Mouse (Mus musculus) NIH3T3 (cell line): ENCODE data around the gene Btg1.

Source experiments
- DNase-seq: peaks from one replicate; pipeline ENCODE4 v3.0.0-alpha.2; 2012; ENCODE audit warnings: low read depth

Btg1 gene

DNA sequence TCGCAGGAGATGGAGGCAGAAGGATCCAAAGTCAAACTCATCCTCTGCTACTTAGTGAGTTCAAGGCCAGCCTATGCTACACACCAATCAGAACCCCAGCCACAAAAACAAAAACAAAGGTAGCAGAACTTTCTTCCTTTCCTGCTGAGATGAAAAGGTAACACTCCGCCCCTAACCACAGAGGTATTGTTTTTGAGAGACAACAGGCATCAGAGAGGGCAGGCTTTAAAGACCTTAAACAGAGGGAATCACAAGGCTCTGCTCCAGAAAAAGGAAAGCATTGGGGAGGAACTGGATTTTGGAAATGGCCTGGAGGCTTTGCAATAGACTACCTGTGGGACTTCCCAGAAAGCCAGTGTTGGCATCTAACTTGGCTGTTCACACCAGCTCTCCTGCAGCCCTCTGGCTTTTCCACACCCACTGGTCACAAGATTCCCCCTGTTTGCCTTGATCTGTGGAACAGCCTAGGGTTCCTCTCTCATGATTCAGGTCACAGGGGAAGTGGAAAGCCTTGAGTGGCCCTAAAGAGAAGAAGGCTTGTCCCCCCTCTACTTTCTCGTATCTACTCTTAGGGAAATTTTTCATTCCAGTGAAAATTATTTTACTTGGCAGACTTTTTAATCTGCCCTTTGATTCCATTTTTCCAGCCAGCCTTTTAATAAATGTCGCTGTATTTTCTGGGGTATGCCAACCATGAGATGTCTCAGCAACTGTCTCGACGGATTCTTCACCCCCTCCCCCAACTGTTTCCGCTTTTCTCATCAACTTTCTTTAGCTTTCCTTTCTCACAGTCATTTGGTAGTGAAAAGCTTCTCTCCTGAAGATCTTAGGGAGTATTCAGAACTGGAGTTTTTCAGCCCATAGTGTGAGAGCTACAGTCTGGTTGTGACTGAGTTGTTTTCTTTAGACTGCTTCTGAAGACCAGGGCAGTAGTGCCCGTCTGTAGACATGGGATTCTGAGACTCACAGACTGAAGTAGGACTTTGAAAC lies 7.2 kb upstream of the Btg1 start:
- DNase-seq = no peak

DNA sequence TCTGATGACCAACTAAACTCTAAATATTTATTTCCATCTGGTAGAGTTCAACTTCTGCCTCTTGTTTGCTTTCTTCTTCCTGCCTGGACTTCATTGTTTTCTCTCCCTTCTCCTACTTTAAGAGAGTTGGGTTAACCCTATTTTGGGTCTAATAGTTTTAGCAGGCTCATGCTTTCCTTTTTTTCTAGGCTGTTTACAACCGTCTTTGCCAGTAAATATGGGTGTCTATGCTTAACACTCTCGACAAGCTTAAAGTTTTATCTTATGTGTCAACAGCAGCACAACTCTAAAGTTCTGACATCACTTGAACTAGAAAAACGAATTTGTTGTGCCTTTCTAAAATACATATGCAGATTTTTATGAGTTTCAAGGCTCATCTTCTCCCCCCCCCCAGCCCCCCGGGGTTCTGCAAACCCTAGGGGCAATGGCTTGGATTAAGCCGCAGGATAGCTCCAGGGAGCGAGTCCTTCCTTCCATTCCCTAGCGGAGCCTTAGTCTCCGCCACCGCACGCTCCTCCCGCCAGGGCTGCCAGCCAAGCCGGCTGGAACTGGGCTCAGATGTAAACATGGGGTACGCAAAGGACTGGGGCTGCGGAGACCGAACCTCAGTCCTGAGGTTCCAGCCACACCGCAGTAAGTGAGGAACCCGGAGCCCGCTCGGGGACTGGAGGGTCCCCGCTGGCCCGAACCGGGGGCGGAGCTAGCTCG lies 651 bp upstream of the Btg1 start:
- no peak for DNase-seq

DNA sequence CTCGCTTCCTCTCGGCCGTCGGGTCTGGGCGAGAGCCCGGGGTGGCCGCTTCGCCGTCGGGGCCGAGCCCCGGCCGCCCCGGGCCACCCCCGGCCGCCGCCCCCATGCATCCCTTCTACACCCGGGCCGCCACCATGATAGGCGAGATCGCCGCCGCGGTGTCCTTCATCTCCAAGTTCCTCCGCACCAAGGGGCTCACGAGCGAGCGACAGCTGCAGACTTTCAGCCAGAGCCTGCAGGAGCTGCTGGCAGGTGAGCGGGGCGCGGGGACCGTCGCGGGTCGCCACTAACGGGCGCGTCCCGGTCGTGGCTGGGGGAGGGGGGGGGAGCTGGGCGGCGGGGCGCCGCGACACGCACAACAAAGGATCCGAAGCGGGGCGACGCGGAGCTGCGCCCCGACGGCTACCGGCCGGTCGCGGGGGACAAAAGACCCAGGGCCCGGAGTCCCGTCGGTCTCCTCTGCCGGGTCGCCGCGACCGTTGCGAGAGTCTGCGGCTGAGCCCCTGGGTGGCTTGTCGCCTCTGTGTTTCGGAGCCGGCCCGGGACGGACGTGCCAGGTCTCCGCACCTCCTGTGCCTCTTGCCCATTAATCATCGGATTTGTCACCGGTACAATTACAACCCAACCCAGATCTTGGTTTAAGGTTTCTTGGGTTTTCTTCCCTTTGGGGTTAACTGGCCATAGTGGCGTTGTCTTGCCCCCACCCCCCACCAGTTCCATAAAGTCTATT lies 580 bp downstream of the Btg1 start:
- peak; percentile 53 for DNase-seq

DNA sequence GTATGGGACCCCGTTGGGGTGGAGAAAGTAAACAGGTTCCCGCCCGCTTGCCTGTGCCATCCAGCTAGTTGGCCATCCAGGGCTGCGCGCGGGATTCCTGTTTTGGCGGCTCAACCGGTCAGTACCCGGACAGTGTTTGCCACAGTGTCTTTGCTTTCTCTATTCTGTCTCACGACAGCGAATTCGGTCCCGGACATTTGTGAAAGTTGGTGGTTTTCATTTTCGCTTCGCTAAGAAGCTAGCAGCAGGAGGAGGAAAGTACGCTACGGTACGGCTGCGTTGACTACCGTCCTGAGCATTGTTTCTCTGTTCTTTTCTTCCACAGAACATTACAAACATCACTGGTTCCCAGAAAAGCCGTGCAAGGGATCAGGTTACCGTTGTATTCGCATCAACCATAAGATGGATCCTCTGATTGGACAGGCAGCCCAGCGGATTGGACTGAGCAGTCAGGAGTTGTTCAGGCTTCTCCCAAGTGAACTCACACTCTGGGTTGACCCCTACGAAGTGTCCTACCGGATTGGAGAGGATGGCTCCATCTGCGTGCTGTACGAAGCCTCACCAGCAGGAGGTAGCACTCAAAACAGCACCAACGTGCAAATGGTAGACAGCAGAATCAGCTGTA lies 1.3 kb downstream of the Btg1 start:
- DNase-seq = peak; percentile 85

DNA sequence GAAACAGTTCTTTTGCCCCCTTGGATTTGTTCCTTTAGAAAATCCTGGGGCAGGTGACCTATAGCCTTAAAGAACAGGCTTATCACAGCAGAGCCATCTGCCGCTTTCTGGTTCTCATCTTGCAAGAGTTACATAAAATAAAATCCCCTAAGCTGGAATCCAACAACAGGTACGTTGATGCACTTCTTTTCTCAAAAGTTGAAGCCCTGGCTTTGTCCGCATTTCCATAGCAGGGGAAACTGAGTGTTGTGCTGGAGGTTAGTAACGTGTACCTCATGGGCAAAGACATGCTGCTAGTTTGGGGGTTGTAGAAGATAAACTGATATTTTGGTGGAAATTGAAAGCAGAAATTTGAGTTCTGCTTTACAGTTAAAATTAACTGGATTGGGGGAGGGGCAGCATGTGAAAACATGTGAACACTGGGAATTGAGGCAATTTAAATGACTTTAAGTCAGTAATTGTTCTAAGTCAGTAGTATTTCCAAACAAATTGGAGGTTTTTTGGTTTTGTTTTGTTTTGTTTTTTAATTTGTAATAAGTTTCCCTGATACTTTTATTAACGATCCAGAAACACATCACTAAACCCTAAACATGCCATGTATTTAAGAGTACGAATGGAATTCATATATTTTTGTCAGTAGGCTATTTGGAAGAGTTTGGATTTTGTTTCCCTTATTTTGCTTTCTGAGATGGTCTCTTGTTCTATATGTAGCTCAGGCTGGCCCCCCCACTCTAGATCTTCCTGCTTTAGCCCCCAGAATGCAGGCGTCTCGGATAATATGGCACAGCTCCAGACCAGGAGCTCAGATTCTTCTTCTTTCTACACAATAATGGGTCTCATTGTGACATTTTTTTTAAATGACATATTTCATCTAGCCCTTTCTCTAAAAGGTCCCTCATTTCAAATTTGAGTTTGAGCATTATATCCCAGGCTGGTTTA lies 3.4 kb downstream of the Btg1 start:
- peak; percentile 67 for DNase-seq

DNA sequence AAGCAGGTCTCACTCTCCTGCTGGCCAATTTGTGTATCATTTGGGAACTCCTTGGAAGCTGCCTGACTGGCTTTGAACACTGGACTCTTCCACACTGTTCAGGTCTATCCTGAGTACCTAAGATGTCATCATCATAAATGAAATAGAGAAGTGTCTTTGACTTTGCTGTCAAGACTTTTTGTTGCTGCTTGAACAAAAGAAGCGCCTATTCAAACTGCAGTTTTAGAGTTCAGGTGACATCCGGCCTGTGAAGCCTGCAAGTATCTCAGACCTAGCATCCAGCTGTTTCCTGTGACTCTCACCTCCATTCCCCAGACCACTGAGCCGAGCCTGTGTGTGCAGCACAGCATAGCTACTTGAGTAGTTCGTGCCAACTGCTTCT lies 4.1 kb downstream of the Btg1 start:
- DNase-seq = peak; percentile 68

DNA sequence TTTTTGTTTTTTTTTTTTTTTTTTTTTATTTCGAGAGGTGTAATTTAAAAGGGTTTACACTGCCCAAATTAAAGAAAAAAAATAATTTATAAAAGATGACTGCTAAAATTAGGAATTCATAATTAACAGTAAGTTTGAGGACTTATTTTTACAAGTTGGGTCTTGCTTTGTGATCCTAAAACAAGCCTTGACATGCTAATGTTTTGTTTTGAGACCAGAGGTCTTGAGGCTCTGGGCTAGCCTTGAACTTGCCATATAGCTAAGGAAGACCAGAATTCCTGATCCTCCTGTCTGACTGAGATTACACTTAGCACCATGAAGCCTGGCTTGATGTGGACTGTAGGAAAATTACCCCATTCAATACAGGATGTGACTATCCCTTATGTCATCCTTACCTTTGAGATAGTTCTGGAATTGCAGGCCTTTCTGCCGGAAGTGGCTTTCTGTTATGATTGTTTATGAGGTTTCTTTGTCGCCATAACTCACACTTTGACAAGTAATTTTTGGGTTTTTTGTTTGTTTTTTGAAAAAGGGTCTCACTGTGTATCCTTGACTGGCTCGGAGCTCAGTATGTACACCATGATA lies 4.6 kb downstream of the Btg1 start:
- DNase-seq = peak; percentile 54

DNA sequence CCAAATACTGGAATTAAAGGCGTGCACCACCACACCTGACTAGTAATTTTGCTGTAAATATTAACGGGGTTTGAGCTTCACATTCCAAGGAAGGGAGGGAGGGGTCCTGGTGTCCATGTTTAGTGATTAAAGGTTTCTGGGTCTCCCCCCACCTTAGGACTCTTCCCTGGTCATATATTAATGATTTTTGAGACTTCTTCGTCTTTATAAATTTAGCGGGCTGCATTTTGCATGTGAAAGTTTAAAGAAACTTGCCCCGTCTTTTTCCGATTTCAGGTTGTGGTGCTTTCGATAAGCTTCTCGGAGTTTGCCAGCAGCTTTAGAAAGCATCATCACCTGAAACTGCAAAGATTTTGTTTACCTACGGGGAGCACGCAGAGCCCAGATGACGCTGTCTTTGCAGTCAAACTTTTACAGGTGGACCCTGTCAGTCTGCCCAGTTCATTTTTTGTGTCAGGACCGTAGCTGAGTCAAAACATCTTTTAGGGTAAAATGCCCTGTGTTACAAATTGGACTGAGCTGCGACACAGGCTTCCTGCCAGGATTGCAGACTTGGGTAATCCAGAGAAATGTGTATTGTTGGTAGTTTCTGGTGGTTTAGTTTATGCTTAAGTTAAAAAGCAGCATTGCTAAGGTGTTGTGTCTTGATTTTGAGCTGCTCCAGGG lies 5.3 kb downstream of the Btg1 start:
- DNase-seq = peak; percentile 71

DNA sequence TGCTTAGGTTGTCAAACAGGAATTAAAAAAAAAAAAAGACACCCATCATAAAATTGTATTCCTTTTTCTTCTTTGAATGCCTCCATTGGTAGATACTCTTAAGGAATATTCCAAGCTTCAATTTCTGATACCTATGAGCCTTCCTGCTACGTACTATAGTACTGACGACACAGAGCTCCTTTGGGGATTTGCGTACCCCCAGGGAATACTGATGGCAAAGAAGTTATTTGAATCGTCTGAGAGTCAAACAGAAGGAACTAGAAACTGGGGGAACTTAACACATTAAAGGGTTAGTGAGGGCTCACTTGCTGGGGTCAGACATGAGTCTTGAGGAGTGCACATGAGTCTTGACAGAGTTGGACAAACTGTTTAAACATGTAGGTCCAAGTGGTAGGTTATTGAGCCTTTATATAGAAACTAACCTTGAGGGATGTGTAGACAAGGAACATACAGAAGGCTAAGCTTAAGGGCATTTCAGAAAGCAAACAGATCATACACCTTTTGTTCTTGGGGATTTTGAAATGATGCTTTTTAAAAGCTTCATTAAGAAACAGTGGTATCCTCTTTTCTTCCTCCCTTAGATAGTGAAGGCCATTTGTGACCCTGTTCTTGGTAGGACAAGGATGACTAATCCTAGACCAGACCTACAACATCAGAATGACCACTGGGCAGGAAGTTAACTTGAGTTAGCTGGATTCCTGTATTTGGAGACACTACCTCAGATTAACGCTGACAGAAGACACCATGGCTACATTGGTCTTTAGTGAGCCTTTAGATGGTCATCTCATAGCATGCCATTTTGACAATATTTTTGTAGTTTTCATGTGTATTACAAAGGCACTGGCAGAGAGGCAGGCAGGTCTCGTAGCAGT lies 6.2 kb downstream of the Btg1 start:
- peak; percentile 48 for DNase-seq

DNA sequence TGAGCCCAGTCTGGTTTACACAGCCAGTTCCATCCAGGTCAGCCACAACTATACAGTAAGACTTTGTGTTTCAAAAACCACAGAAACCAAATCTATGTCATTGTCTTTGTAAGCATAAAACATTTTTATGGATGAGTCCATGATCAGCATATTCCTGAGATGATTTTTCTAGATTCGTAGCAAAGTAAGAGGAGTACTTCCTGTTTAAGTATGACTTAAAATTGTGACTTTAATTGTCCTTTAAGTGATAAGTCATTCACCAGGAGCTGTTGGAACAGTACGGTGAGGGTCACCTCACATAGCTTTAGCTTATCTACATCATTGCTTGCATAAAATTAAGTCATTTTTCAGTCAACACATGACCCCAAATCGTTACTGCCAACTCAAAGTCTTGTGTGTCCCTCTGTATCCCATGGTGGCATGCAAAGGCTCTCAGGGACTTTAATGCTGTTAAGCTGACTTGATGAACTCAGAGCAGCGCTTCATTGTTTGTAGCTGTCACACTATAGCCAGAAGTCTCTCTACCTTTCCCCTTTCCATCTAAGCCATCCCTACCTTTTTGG lies 6.9 kb downstream of the Btg1 start:
- DNase-seq = no peak

DNA sequence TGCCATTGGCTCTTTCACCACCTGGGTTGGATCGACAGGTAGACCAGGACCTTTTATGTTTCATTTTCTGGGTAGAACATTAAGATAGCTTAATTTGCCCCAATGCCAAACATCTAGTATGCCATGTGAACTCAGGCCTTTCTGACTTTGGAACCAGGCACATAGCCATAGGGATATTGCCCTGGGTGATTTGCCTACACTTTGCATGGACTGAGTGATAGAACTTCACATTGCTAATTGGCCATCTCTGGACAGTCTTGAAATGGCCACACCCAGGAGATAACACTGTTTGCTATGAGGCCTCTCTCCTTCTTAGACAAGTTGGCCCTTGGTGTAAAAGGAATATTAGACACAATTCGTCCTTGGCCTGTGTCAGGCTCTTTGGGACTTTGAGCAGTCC lies 7.6 kb downstream of the Btg1 start:
- no peak for DNase-seq

DNA sequence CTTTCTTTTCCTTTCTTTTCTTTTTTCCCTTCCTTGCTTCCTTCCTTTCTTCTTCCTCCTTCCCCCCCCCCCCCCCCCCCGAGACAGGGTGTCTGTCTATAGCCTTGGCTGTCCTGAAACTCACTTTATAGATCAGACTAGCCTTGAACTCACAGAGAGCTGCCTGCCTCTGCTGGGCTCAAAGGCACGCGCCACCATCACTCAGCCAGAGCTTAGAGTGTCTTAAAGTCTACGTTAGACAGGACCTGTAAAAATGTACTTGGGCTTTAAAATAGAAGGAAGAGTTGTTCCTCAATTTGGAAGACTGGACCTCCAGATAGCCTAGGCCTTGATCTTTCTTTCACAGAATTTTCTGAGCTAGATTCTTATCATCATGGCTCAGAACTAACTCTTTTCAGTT lies 8.3 kb downstream of the Btg1 start:
- DNase-seq = no peak

DNA sequence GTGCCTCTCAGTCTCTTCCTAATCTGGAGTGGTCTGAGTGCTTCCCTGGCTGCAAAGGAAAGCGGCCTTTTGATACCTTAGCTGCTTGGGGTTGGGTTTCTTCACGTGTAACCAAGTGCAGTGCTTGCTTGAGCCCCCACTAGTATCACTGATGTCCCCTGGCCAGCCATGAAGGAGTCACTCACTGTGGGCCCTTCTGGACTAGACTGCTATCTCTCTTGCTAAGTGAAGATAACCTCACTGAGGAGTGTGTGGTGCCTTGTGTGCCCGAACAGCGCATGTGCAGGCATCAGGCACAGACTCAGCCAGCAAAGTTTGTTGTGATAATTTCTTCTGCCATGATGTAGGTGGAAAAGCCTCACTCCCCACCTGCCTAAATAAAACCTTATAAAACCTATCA lies 8.9 kb downstream of the Btg1 start:
- DNase-seq = no peak

DNA sequence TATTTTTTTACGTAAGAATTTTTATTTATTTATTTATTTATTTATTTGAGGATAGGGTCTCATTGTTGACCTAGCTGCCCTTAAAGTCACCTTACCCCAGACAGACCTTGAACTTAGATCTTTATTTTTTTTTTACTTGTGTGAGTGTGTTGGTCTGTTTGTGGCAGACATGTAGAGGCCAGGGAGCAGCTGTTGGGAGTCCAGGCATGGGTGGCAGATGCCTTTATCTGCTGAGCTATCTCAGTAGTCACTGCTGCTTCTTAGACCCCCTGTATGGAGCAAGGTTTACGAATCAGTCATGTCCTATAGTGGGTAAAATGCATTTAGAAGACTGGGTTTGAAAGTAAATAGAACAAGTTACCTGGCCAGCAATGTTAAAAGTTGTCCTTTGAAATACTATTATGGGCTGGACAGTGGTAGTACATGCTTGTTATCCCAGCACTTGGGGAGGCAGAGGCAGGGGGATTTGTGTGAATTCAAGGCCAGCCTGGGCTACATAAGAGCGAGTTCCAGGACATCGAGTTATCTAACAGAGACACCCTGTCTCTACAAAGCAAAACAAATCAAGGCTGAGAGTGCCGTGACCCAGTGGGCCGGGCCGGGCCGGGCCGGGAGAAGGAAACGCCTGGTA lies 9.4 kb downstream of the Btg1 start:
- no peak for DNase-seq

DNA sequence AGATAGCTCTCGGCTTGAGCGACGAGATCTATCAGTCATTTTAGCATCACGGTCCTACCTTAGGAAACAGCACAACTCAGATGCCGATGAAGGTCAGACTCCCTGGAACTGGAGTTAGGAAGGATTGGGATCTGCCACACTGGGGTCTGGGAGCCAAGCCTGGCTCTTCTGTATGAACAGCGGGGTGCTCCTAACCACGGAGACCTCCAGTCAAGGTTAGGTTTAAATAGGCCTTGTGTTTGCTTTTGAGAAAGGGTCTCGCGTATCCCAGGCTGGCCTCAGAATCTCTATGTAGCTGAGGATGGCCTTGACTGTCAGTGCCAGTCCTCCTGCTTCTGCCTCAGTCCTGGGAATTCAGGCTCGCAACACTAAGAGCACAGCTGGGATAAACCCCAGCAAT lies 10.5 kb downstream of the Btg1 start:
- DNase-seq = no peak

DNA sequence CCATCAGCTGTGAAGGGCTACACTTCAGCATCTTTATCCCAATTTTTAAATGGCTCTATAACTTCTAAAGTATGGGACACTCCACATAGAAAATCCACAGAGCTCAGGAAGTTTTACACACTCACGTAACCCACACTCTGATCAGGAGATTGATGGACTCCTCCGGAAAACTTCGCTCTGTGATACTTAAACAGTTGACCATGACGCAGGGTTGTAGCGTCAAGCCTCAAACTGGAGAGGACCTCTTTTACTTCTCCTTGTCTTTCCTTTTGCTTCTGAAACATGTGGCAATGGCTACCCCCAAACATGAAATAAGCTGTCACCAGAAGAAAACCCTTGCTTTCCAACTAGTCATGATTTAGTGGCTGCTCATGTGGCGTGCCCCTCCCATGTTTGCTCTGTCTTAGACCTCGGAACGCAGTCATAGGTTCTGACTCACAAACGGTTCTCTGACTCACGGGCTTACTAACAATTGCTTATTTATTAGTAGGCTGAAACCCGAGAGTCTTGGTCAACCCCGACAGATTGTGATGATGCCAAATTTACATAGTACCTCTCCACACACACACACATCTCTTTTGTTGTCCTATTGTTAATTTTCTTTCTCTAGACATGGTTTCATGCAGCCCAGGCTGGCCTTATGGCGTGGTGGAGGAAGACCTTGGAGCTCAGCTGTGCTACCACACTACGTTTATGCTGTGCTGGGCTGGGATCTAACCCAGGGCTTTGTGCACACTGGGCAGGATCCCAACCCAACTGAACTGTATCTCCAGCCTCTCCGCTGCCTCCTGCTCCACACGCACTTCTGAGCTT lies 11.5 kb downstream of the Btg1 start:
- peak; percentile 95 for DNase-seq

DNA sequence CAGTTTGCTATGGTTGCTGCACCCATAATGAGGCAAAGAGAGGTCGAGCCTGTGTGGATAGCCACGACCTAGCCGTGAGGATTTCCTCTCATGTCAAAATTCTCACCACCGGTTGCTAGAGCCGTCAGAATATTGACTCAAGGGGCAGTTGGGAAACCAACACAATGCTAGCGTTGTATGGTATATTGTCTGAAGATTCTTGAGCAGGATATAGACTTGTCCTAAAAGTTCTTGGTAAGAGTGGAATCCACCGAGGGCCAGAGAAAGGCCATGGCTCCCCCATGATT lies 12.1 kb downstream of the Btg1 start:
- DNase-seq = no peak

DNA sequence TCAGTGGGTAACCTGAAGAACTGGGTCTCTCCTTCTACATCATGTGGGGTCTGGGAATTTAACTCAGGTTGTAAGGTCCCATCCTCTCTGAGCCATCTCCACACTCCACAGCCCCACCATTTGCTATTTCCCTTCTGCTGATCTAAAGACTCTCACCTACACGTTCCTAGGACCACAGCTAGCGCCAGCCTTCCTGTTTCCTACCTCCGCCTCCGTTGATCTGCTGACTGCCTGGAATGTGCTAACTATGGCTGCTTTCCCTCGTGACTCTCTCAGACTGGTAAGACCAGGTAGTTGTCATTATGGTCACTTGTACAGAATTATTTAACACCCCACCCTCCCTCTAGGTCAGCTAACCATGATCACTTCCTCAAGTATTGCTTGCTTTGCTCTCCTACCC lies 13.3 kb downstream of the Btg1 start:
- DNase-seq = no peak
